Mouse (Mus musculus) forebrain, embryonic 11.5 days (tissue): Measurements from ENCODE around the gene Cdc14a. TPM values are rescaled to one million over a fixed set of nuclear protein-coding genes. Genes with fewer than 3 reads are reported as not detected.
A peak's percentile ranks its signal among the peaks of the same experiment; 100 is the strongest.

Experiments
- ATAC-seq: fragments of 200-750 bp; cut with Nextera tagmentation; replicated peaks from 2 replicates; pipeline ENCODE4 v1.8.0; 2017; ENCODE audit warnings: moderate TSS enrichment; ENCODE audit not compliant: low FRiP score
- DNase-seq: peaks from one replicate; pipeline ENCODE4 v3.0.0-alpha.2; 2017; ENCODE audit warnings: low spot score
- H3K27ac ChIP-seq: fragments of 300-500 bp; sonication (generic); 2 replicates; pipeline ENCODE4 v1.5.1; 2014; ENCODE audit warnings: low read depth, low read length
- H3K27me3 ChIP-seq: fragments of 300-500 bp; sonication (generic); 2 replicates; pipeline ENCODE4 v1.6.1; 2014; ENCODE audit warnings: mild to moderate bottlenecking, low read length, mixed read lengths; ENCODE audit not compliant: control insufficient read depth, insufficient read depth
- H3K36me3 ChIP-seq: fragments of 300-500 bp; sonication (generic); 2 replicates; pipeline ENCODE4 v1.6.1; 2014; ENCODE audit warnings: mild to moderate bottlenecking, low read length, moderate library complexity, mixed read lengths; ENCODE audit not compliant: control insufficient read depth, insufficient read depth
- H3K4me1 ChIP-seq: fragments of 300-500 bp; sonication (generic); replicated peaks from 2 replicates; pipeline ENCODE4 v1.6.1; 2014; ENCODE audit warnings: low read length, mixed read lengths; ENCODE audit not compliant: control insufficient read depth, insufficient read depth
- H3K4me2 ChIP-seq: fragments of 300-500 bp; sonication (generic); 2 replicates; pipeline ENCODE4 v1.6.1; 2014; ENCODE audit warnings: low read depth, mild to moderate bottlenecking, low read length, moderate library complexity, mixed read lengths; ENCODE audit not compliant: severe bottlenecking
- H3K4me3 ChIP-seq: fragments of 300-500 bp; sonication (generic); 2 replicates; pipeline ENCODE4 v1.5.1; 2014; ENCODE audit warnings: low read depth, low read length
- H3K9ac ChIP-seq: fragments of 300-500 bp; sonication (generic); 2 replicates; pipeline ENCODE4 v1.6.1; 2014; ENCODE audit warnings: low read length
- H3K9me3 ChIP-seq: fragments of 300-500 bp; sonication (generic); 2 replicates; pipeline ENCODE4 v1.6.1; 2016; ENCODE audit warnings: low read length, mixed read lengths; ENCODE audit not compliant: control insufficient read depth
- WGBS: fragments of 180-500 bp; shearing (Covaris S2); extraction: QIAGEN DNeasy Blood & Tissue Kit; methylation state at CpG from one replicate; pipeline ENCODE4 v1.1.7; 2014; 5-methylcytosine and 5-hydroxymethylcytosine counted together
- polyA plus RNA-seq: library from polyadenylated mRNA; unstranded; fragments of >200 nt; fragmentation: Nextera tagmentation; extraction: Ambion mirVana; gene quantifications from 2 replicates; pipeline ENCODE4 v1.2.1, GENCODE M21; 2014

Cdc14a gene
- 23.0 and 23.2 TPM in 2 replicates for polyA plus RNA-seq

- Histone ChIP-seq H3K4me2 (peak within 1 kb of the TSS; percentile 65), H3K27me3 (no peaks in the 10 kb centered on the region), H3K4me3 (peak within 1 kb of the TSS; percentile 93), H3K4me1 (peaks cover 14% of the 10 kb centered on the region; the same call in 1 of the 2 replicates), H3K36me3 (no peaks in the 10 kb centered on the region), H3K9me3 (no peaks in the 10 kb centered on the region), H3K9ac (peak within 1 kb of the TSS; percentile 91), H3K27ac (peak within 1 kb of the TSS; percentile 95)
- DNase-seq (peak; percentile 96), ATAC-seq (peak; percentile 93)
- 1% methylated on average over 54 of the region's 64 CpGs for WGBS
Observed at GRCm38 (mm10) chr3:116423353-116424159, at the start of gene Cdc14a. Gene Cdc14a, minus strand, starts transcription at chr3:116424032.

DNA sequence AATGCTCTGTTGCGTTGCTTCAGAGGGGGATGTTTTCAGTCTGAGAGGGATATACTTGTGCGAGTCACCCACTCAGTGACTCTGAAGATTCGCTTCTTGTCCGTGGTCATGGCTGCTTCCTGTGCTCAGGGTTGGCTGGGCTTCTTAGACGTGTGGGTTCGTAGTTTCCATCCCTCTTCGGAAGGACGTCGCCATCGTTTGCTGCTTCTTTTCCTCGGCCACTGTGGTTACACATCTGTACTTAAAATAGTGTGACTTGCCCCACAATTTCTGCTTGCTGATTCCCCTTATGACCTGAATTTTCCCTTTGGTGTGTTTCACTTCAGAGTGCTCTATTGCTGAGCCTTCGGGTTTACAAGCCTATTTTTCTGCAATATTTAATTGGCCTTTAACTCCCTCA, 41.9 kb upstream of the Cdc14a start:
- Histone ChIP-seq H3K9me3 (no peaks in the 10 kb centered on the region), H3K27ac (no peak overlapping the region), H3K4me2 (no peak overlapping the region), H3K27me3 (no peaks in the 10 kb centered on the region), H3K36me3 (no peaks in the 10 kb centered on the region), H3K9ac (no peak overlapping the region), H3K4me1 (no peaks in the 10 kb centered on the region), H3K4me3 (no peak overlapping the region)
- 93% methylated on average over 12 of the region's 12 CpGs for WGBS
- ATAC-seq (no peak), DNase-seq (no peak)

DNA sequence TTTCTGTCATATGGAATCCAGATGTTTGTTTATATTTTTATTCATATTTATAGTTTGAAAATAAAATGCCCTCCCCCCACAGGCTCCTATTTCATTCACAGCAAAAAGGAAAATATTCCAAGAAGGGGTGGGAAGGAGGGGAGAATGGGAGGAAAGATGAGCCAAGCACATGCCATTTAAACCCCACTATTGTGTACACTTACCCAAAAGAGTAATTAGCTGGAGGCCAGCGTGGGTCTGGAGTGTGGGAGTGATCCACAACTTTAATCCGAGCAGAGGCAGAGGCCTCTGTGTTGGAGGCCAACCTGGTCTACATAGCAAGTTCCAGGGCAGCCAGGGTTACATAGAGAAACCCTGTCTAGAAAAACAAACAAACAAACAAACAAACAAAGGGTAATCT, 40.5 kb upstream of the Cdc14a start:
- no peaks in the 10 kb centered on the region for H3K27me3 ChIP-seq
- H3K27ac ChIP-seq = no peak overlapping the region
- H3K9ac ChIP-seq = no peak overlapping the region
- H3K9me3 ChIP-seq = no peaks in the 10 kb centered on the region
- no peaks in the 10 kb centered on the region for H3K36me3 ChIP-seq
- DNase-seq = no peak
- no peaks in the 10 kb centered on the region for H3K4me1 ChIP-seq
- no peak for ATAC-seq
- H3K4me2 ChIP-seq = no peak overlapping the region
- 28% methylated on average over 2 of the region's 2 CpGs for WGBS
- H3K4me3 ChIP-seq = no peak overlapping the region

GRCm38 (mm10) chr3:116461053-116461452, 37.2 kb upstream of the Cdc14a start:
- Histone ChIP-seq H3K4me2 (no peak overlapping the region), H3K9me3 (no peaks in the 10 kb centered on the region), H3K4me3 (no peak overlapping the region), H3K36me3 (no peaks in the 10 kb centered on the region), H3K27ac (no peak overlapping the region), H3K9ac (no peak overlapping the region), H3K27me3 (no peaks in the 10 kb centered on the region), H3K4me1 (no peaks in the 10 kb centered on the region)
- ATAC-seq (no peak), DNase-seq (no peak)
- WGBS = 92% methylated on average over 4 of the region's 4 CpGs

DNA sequence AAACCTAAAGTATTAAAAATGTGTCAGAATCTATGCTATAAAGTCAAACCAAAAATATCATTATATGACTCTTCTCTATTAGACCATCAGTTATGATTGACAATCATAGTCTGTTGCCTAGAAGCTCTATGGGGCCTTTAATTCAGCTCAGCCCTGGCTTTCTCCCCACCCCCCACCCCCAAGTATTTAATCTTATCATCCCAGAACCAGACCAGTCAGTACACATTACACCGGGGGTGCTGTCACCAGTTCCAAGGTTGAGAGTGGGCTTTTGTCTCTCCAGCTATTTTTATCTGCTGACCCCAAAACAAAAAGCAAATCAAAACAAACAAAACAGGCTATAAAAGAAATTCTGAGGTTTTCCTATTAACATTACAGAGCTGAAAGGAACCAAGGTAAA, 30.7 kb upstream of the Cdc14a start:
- DNase-seq (no peak), ATAC-seq (no peak)
- Histone ChIP-seq H3K4me2 (no peak overlapping the region), H3K9ac (no peak overlapping the region), H3K36me3 (no peaks in the 10 kb centered on the region), H3K4me3 (no peak overlapping the region), H3K27me3 (no peaks in the 10 kb centered on the region), H3K27ac (no peak overlapping the region), H3K9me3 (no peaks in the 10 kb centered on the region; the same call in 1 of the 2 replicates), H3K4me1 (no peaks in the 10 kb centered on the region)
- WGBS = 89% methylated on average over 1 of the region's 1 CpGs

GRCm38 (mm10) chr3:116450741-116451140, 26.9 kb upstream of the Cdc14a start:
- Histone ChIP-seq H3K36me3 (no peaks in the 10 kb centered on the region), H3K4me1 (no peaks in the 10 kb centered on the region), H3K4me2 (no peak overlapping the region), H3K27ac (no peak overlapping the region), H3K9me3 (no peaks in the 10 kb centered on the region; the same call in 1 of the 2 replicates), H3K4me3 (no peak overlapping the region), H3K9ac (no peak overlapping the region), H3K27me3 (no peaks in the 10 kb centered on the region)
- no peak for DNase-seq
- ATAC-seq = no peak
- WGBS = 84% methylated on average over 3 of the region's 3 CpGs

- Histone ChIP-seq H3K9me3 (no peaks in the 10 kb centered on the region), H3K4me1 (no peaks in the 10 kb centered on the region), H3K27me3 (no peaks in the 10 kb centered on the region), H3K4me3 (no peak overlapping the region), H3K4me2 (no peak overlapping the region), H3K9ac (no peak overlapping the region), H3K27ac (no peak overlapping the region), H3K36me3 (no peaks in the 10 kb centered on the region)
- ATAC-seq = no peak
- no peak for DNase-seq
- 88% methylated on average over 9 of the region's 9 CpGs for WGBS
Observed at GRCm38 (mm10) chr3:116444327-116444726, 20.5 kb upstream of the Cdc14a start.

- Histone ChIP-seq H3K9me3 (no peaks in the 10 kb centered on the region), H3K36me3 (no peaks in the 10 kb centered on the region), H3K27ac (no peak overlapping the region), H3K27me3 (no peaks in the 10 kb centered on the region), H3K4me2 (no peak overlapping the region), H3K4me3 (no peak overlapping the region), H3K4me1 (no peaks in the 10 kb centered on the region), H3K9ac (no peak overlapping the region)
- 85% methylated on average over 1 of the region's 1 CpGs for WGBS
- ATAC-seq (no peak), DNase-seq (no peak)
Observed at GRCm38 (mm10) chr3:116442788-116443187, 19.0 kb upstream of the Cdc14a start.
